Mouse (Mus musculus) heart, postnatal 0 days (tissue): ENCODE measurements around the gene Sdc4.

Source experiments
- CTCF ChIP-seq: IDR thresholded peaks from 2 replicates; pipeline ENCODE4 v1.5.1; 2016; ENCODE audit warnings: antibody characterized with exemption, control low read depth, low read depth
- EP300 ChIP-seq: IDR thresholded peaks from 2 replicates; pipeline ENCODE4 v1.6.1; 2016; ENCODE audit warnings: antibody characterized with exemption, low read depth

DNA sequence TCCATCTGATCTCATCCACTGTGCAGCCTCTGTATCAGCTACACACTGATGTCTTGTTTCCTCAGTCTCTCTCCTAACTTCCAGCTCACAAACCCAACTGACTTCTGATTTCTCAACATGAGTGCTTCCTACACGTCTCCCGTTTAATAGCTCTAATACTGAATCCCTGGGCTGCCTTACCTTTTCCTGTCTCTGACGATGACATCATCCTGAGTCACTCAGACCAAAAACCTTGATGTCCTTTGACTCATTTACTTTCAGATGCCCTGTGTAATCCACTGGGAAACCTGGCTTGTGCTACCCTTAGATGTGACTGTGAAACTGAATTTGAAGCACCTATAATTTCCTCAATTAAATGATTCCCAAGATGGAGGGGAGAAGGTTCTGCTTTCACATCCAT is 60.7 kb downstream of the Sdc4 start:
- TF ChIP-seq CTCF = no peak
- TF ChIP-seq EP300 = no peak
